Mouse (Mus musculus): Measurements from ENCODE around the gene Med15.

Med15 gene

DNA sequence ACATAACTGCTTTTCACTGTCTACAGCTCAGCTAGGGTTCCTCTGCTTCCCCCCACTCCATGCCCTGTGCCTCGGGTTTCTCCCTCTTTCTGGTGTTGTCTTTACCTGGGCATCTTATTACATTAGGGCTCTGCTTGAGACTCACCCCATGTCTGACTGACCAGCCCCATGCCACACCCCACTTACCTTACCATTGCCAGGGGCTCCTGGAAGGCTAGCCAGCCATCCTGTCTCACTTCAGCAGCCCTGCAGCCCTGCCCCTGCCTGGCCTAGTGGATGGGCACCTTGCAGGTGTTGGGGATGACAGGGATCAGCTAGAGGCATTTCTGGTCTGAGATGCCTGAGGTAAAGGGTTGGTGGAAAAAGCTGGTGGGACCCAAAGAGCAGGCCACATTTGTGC, 85.5 kb downstream of the Med15 start:
- no peak for DNase-seq

DNA sequence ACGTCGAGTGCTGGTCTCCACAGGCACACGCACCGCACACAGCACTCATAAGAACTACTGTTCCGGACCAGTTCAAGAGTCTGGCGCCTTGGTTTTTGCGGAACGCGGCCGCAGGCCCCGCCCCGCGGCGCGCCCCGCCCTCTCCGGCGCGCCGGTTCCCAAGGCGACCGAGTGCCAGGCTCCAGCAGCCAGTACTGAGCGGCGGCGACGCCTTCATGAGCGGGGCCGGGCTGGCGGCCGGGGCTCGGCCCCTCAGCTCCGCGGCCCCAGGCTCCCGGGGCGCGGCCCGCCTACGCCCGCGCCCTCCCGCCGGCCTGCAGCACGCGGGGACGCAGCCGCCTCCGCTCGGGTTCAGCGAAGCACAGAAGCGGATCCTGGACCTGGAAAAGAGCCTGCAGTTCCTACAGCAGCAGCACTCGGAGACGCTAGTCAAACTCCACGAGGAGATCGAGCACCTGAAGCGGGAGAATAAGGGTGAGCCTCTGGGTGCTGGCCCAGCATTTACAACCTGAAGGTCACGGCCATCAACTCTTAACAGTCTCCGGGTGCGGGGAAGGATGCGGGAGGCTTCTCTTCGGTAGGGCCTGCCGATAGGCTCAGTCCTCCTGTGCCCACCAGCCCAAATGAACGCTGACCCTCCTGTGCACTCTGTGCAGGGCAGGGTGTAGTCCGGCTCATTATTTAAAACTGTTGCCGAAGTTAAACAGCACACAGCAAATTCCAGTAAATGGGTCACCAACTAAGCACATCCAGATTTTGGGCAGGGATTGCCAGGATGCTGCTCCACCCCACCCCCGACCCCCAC, 86.2 kb downstream of the Med15 start, which contains the start of gene Ccdc74a:
Ccdc74a (plus strand) TSS at position 161 of the 805 bp plus-strand sequence.
- DNase-seq: peak; percentile 91

DNA sequence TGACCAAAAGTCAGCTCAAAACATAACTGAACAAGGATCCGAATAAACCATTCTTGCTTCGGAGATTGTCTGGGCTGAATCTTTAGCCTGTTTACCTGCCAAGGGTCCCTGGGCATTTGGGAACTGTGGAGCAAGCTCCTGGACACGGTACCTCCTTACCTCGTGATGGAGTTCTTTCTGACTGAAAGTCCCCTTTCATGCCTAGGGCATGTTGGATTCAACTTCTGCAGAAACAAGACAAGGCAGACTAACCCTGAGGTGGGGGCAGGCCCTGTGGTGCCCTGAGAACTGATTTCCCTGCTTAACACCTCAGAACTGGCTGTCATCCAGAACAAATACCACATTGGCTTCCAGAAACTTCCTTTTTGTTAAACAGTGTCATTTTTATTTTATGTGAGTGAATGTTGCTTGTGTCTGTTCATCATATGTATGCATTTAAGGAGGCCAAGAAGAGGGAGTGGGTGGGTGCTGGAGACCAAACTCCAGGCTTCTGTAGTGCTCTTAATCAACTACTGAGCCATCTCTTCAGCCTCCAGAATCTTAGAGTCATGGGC, 89.2 kb downstream of the Med15 start:
- DNase-seq: no peak

DNA sequence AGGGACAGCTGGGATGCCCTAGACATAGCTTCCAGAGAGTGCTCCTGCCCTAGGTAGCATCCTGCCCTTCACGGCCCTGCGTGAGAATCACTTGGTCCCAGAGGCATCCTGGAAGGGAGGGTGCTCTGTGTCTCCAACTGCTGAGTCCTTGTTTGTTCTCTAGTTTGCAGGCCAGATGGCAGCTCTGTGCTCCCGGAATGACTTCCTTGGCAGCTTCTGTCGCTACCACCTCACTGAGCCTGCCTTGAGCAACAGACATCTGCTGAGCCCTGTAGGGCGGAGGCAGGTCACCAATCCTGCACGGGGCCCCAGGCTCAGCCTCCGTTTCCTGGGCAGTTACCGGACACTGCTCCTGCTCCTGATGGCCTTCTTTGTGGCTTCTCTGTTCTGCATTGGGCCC, 90.4 kb downstream of the Med15 start:
- DNase-seq: no peak

DNA sequence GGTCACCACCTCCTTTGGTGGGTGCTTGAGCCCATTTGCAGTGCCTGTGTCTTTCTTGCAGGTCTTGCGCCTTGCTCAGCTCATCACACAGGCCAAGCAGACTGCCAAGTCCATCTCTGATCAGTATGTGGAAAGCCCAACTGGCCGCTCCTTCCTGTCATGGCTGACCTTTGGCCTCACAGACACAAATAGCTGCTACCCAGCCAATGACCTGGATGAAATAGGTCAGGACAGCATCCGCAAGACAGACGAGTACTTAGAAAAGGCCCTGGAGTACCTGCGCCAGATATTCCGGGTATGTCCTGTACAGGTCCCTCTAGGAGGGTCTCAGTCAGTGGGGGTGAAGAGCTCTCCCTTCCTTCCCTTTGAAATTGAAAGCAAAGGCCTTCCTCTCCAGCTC, 91.4 kb downstream of the Med15 start:
- DNase-seq: no peak

DNA sequence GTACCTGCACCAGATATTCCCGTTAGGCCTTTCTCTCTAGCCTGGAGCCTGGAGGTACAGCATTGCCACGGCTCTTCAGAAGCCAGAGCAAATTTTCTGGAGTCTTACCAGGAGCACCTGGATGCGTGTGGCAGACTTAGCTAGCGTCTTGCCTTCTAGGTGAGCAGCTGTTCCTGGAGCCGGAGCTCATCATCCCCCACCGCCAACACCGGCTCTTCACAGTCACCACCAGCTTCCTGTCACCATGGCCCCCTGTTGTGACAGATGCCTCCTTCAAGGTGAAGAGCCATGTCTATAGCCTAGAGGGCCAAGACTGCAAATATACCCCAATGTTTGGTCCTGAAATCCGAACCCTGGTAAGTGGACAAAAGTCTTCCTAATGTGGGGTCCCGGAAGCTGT, 92.0 kb downstream of the Med15 start:
- no peak for DNase-seq

DNA sequence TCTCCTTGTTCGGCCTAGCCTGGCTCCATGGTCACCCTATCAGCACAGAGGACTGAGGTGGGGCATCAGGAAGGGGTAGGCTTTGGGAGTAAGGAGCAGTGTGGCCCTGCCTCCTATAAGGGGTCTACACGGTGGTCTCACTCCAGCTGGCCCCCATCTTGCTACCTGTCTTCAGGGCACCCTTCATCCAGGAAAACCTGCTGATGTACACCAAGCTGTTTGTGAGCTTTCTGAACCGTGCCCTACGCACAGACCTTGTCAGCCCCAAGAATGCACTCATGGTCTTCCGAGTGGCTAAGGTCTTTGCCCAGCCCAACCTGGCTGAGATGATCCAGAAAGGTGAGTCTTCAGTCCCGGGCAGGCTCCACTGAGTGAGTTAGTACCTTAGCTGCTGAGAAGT, 92.7 kb downstream of the Med15 start:
- no peak for DNase-seq

DNA sequence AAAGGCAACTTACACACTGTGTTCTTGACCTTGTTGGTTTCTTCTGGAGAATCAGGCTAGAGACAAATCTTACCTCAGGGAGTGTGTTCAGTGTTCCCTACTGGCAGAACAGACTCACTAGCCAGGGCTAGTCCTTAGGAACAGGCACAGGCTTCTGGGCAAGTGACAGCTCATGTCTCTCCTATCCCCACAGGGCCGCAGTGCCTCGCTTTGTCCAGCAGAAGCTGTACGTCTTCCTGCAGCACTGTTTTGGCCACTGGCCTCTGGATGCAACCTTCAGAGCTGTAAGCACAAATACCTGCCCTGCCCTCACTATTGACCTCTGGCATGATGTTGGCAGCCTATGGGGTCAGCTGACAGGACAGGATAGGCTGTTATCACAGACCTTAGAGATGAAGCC, 93.6 kb downstream of the Med15 start:
- no peak for DNase-seq

DNA sequence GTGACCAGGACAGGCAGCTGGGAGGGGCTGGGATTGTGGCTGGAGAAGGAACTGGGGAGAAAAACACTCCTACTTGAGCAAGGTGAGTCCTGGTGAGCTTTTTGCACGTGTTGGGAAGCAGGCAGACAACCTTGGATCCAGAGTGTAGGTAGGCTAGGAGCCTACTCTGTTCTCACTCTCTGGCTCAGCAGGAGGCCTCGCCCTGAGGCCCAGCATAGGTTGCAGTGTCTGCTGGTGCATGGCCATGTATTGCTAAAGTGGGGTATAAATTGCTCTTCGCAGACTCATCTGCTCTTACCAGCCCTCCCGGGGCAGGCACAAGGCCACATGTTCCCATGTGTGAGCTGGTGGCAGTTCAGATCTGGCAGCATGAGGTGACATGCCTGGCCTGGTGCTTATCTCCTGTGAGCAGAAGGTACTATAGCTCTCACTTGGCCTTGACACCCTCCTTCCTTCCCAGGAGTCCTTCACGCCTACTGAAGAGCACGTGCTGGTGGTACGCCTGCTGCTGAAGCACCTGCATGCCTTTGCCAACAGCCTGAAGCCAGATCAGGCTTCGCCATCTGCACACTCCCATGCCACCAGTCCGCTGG, 94.6 kb downstream of the Med15 start:
- DNase-seq: no peak

DNA sequence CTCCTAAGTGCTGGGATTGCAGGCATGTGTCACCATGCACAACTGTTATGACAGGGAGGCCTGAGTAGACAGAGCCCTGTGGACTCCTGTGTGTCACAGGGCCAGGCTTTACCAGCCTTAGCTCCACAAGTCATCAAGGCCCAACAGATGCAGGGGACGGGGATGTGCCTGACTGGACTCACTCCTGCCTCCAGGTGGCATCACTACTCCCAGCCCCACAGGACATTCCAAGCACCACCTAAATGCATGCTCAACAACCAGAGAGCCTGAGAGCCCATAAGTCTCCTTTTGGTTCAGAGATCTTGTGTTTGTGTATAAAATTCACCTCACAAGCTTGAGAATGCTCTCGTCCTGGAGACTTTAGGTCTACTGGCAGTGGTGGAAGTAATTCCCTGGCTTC, 95.1 kb downstream of the Med15 start:
- no peak for DNase-seq

DNA sequence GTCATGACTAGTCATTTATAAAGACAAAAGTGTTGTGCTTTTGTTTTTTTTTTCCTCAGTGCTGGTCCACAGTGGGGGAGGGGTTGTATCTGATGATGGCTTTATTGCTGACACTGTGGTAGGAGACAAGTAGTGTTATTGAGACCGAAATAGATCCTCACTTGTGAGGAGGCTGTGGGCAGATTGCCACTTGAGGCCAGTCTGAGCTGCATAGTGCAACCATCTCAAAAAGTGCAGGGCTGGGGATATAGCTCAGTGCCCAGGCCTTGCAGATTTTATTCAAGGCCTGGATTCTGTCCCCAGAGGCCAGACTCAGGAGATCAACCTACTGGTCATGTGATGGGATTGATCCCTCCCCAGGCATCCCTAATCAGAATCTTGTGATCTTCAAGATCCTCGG, 95.8 kb downstream of the Med15 start:
- DNase-seq: no peak

DNA sequence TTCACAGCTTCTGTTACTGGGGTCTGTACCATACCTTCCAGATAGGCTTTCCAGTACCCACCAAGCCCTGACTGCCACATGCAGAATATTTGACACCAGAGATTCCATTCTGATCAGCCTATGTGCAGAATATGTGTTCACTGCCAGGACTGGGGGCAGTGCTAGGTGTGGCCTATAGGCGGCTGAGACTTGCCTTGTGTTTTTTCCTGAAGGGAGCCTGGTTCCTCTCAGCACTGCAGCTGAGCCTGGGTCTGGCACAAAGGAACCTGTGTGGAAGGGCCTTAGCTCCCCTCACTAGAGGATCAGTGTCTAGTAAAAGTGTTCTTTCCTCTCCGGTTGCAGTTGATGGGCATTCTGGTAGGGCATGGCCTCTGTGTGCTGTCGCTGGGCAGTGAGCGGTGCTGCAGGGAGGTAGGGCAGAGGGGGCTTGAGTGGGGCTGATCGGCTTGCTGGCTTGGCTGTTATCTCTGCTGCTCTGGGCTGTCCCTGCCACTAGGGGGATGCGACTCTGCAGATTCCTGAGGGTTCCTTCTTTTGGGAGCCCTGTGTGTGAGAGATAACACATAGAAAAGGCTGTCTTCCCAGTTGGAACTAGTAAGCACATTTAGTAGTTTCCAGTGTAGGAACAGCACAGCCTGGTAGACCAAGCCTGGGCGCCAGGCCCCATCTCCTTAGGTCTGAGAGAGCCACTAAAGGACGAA, 99.1 kb downstream of the Med15 start:
- DNase-seq: no peak

DNA sequence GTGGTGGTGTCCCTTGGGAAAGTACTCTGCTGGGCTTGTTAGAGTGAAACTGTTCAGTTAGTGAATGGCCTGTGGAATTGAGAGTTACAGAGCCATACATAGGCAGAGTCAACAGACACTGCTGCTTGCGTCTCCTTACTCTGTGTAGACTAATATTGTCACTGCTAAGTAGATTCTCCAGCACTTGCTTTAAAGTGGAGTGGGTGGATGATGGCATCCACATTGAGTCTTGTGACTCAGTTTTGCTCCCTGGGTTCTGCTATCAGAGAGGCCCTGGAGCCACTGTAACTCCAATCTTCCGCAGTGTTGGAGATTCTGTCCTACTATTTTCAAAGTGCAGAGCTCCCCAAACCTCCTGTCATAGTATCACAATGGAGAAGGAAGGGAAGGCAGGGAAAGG, 100.1 kb downstream of the Med15 start:
- DNase-seq: no peak

DNA sequence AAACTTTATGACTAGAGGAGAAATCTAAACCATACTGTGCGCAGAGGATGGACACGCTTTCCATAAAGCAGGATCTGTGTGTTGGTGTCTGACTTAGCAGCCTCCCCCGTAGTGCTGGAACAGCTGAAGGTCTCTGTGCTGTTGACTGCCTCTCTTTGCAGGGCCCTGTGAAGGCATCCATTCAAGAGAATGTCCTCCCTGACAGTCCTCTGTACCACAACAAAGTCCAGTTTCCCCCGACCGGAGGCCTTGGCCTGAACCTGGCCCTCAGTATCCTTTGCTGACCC, 106.5 kb downstream of the Med15 start:
- DNase-seq: no peak

DNA sequence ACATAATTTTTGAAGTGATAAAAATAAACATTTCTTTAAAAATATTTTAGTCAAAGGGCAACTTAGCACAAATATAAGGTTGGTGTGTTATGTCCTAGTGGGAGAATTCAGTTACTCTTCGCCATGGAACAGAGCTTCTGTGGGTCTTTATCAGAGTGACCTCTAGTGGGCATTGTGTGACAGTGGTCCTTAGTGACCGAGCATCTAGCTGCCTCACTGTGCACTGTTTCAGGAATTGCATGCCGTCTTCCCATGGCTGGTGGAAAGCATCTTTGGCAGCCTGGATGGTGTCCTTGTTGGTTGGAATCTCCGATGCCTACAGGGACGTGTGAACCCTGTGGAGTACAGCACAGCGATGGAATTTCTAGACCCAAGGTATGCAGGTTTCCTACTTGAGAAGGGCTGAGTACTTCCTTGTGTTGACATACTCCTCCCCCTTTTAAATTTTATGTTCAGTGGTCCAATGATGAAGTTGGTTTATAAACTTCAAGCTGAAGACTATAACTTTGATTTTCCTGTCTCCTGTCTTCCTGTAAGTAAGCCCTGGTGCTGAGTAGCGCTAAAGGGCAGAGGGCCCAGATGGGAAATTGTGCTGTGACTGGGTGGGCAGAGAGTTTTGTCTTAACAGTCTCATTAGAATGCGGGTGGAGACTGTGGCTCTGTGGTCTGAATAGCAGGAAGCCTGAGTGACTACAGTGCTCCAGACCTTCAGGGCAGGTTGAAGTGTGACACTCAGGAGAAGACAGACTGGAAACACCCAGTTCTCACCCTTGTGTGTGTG, 107.0 kb downstream of the Med15 start:
- peak; percentile 68 for DNase-seq

DNA sequence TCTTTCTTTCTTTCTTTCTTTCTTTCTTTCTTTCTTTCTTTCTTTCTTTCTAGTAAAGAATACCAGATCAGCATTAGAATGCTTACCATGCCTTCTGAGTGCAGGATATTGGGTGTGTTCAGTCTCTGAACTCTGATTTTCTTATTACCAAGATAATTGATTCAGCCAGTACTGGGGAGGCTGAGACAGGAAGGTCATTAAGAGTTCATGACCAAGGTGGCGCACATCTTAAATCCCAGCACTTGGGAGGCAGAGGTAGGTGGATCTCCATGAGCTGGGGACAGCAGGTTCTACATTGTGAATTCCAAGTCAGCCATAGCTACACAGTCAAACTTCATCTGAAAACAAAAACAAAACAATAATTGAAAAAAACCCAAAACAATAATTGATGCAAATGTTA, 110.8 kb downstream of the Med15 start:
- DNase-seq: no peak

DNA sequence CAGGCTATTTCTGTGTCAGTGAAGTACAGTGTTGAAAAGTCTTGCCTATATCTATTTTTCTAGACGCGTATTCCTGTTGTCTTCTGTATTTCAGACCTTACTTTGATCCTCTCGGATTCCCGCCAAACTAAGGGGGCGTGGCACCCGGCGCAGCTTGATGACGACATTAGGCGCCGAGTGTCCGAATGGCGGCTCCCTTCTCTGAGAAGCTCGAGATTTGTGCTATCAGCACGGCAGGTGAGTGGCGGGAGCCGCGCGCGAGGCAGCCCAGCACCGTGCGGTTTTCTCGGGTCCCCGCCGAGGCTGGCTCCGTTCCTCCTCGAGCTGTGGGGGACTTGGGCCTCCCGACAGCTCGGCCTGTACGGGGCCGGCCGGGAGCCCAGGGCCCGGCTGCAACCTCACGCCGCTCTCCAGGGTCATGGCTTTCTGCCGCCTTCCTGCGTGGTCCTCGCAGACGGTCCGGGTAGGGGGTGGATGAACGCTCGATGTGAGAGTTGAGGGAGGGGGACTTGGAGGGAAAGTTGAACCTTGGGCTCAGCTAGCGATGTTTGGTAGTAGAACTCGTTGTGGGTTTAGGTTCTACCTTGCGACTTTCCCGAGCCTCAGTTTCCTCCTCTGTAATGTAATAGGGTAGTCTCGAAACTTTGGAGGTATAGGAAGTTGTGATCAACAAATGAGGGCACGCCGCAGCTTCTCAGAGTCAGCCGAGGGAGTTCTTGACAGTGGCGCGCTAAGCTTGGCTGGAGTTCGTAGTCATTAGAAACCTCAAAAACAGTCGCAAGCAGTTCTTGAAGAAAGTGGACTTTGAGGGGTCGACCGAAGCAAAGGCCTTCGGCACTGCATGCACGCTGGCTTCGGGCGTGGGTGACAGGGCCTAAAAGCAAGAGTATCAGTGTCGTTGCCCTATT, 113.2 kb downstream of the Med15 start, which contains the start of gene Smpd4:
Smpd4 (plus strand) TSS at position 157 of the 908 bp plus-strand sequence.
- peak; percentile 93 for DNase-seq

DNA sequence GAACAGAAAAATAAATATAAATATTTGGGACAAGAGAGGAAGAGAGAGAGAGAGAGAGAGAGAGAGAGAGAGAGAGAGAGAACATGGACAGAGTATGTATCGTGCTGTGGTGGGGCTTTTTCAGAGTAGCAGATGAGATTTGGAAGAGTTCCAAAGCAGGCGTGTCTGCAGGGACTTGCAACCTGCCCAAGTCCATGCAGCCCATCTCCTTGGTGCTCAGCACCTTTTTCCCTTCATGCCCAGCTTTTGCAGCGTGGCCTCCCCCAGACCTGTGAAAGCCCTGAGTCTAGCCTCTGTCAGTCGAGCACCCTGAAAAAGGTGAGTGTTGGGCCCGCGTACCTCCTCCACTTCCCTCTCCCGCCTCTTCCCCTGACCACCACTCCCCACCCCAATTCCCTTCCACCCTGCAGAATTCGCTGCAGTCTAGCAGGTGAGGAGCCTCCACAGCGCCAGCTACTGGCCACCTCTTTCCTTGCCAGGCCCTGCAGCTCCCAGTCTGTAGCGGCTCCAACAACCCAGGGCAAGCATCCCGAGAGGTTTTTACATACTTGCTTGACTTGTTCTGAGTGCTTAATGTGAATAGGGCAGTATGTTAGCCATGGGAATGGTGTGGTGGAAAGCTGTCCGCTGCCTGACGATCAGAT, 114.6 kb downstream of the Med15 start:
- peak; percentile 72 for DNase-seq

DNA sequence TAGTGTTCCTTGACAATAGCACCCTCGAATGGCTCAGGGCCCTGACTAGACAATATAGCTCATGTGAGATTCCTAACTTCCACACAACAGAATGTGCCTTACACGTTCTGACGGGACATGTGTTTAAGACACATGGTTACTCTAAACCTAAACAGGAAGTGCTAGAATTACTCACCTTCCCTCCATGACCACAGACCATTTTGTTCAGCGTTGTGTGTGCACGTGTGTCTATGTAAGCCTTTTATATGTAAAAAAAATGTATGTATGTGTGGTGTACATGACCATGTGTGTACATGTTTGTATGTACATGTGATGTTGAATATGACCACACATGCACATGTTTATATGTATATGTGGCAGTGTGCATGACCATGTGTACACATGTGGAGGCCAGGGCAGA, 116.5 kb downstream of the Med15 start:
- no peak for DNase-seq

DNA sequence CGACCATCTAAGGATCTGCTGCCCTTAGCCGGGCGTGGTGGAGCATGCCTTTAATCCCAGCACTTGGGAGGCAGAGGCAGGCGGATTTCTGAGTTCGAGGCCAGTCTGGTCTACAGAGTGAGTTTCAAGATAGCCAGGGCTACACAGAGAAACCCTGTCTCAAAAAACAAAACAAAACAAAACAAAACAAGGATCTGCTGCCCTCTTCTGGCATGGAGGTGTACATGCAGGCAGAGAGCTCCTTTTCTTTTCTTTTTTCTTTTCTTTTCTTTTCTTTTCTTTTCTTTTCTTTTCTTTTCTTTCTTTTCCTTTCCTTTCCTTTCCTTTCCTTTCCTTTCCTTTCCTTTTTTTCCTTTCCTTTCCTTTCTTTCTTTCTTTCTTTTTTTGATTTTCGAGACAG, 118.0 kb downstream of the Med15 start:
- peak; percentile 37 for DNase-seq

DNA sequence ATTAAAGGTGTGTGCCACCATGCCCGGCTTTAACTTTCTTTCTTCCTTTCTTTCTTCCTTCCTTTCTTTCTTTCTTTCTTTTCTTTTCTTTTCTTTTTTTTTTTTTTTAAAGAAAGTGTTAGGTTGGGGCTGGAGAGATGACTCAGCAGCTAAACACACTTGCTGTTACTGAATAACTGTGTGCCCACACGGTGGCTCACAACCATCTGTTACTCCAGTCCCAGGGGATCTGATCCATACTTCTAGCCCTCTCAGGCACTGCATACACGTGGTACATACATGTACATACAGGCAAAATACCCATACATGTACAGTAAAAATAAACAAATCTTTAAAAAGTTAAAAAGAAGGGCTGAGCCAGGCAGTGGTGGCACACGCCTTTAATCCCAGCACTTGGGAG, 121.3 kb downstream of the Med15 start:
- DNase-seq: no peak

DNA sequence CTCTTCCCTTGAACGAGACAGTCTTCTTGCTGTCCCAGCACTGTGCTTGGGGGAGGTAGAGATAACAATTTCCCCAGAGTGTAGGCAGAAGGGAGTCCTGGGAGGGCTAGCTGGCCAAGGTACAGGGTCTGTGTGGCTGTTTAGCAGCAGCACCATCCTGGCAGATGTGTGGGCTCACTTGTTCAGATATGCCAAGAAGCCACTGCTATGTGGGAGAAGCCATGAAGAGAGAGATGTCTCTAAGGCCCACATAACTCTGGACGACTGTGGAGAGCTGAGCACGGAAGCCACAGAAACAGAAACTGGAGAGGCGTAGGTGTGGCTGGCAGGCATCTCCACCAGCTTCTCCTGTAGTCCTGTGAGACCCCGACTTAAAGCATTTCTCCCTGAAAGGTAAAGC, 127.0 kb downstream of the Med15 start:
- DNase-seq: no peak

Measured in retina, postnatal 1 day (tissue).